Mouse (Mus musculus): Measurements from ENCODE around the gene Olfr56.
"Not testable (repeated sequence)": the region's sequence is repeated elsewhere in the genome, so short reads cannot be mapped to it uniquely, and the experiment has no call there.

Gene Olfr56

GRCm38 (mm10) chr11:48978240-48978939 lies at the start of gene Olfr56:
TSS of gene Olfr56 (plus strand) at chr11:48978889.
- not testable (repeated sequence) for DNase-seq (ENCODE audit: low spot score)

GRCm38 (mm10) chr11:48933422-48933821 lies 45.3 kb upstream of the Olfr56 start:
- DNase-seq (ENCODE audit: low spot score) = not testable (repeated sequence)

- DNase-seq (ENCODE audit: low spot score) = not testable (repeated sequence)
These were observed 44.8 kb upstream of the Olfr56 start for GRCm38 (mm10) chr11:48933923-48934322.

GRCm38 (mm10) chr11:48935291-48935690 lies 43.4 kb upstream of the Olfr56 start:
- not testable (repeated sequence) for DNase-seq (ENCODE audit: low spot score)

GRCm38 (mm10) chr11:48939286-48939685 lies 39.4 kb upstream of the Olfr56 start:
- not testable (repeated sequence) for DNase-seq (ENCODE audit: low spot score)

- not testable (repeated sequence) for DNase-seq (ENCODE audit: low spot score)
These were observed 32.6 kb upstream of the Olfr56 start, which contains the start of gene Psme2b for GRCm38 (mm10) chr11:48946090-48946489. TSS of gene Psme2b (minus strand) at chr11:48946190.

- not testable (repeated sequence) for DNase-seq (ENCODE audit: low spot score)
These were observed 4.0 kb upstream of the Olfr56 start for GRCm38 (mm10) chr11:48974686-48975085.

- DNase-seq (ENCODE audit: low spot score) = not testable (repeated sequence)
These were observed 562 bp downstream of the Olfr56 start, which contains the start of gene 9930111J21Rik1 for GRCm38 (mm10) chr11:48979251-48979650. TSS of gene 9930111J21Rik1 (minus strand) at chr11:48979398.

GRCm38 (mm10) chr11:48980052-48980451 lies 1.4 kb downstream of the Olfr56 start:
- not testable (repeated sequence) for DNase-seq (ENCODE audit: low spot score)

- DNase-seq (ENCODE audit: low spot score) = not testable (repeated sequence)
These were observed 4.2 kb downstream of the Olfr56 start for GRCm38 (mm10) chr11:48982848-48983247.

GRCm38 (mm10) chr11:48988219-48988618 lies 9.5 kb downstream of the Olfr56 start:
- DNase-seq (ENCODE audit: low spot score) = not testable (repeated sequence)

GRCm38 (mm10) chr11:48989981-48990380 lies 11.3 kb downstream of the Olfr56 start:
- DNase-seq (ENCODE audit: low spot score) = not testable (repeated sequence)

- DNase-seq (ENCODE audit: low spot score) = not testable (repeated sequence)
These were observed 13.2 kb downstream of the Olfr56 start, which contains the start of gene Gm12185 for GRCm38 (mm10) chr11:48991740-48992520. TSS of gene Gm12185 (minus strand) at chr11:48992226.

- DNase-seq (ENCODE audit: low spot score) = peak; percentile 7
These were observed 14.6 kb downstream of the Olfr56 start for GRCm38 (mm10) chr11:48993296-48993695.

- DNase-seq (ENCODE audit: low spot score) = not testable (repeated sequence)
These were observed 15.3 kb downstream of the Olfr56 start, which contains the start of gene Tgtp1 for GRCm38 (mm10) chr11:48994018-48994417. TSS of gene Tgtp1 (minus strand) at chr11:48994172.

- not testable (repeated sequence) for DNase-seq (ENCODE audit: low spot score)
These were observed 21.7 kb downstream of the Olfr56 start for GRCm38 (mm10) chr11:49000411-49000810.

- DNase-seq (ENCODE audit: low spot score) = not testable (repeated sequence)
These were observed 27.6 kb downstream of the Olfr56 start for GRCm38 (mm10) chr11:49006317-49006716.

- not testable (repeated sequence) for DNase-seq (ENCODE audit: low spot score)
These were observed 28.1 kb downstream of the Olfr56 start for GRCm38 (mm10) chr11:49006785-49007184.

- not testable (repeated sequence) for DNase-seq (ENCODE audit: low spot score)
These were observed 33.4 kb downstream of the Olfr56 start for GRCm38 (mm10) chr11:49012074-49012473.

- not testable (repeated sequence) for DNase-seq (ENCODE audit: low spot score)
These were observed 71.4 kb downstream of the Olfr56 start for GRCm38 (mm10) chr11:49050064-49050463.

GRCm38 (mm10) chr11:49051093-49051891 lies 72.6 kb downstream of the Olfr56 start, which contains the start of gene 9930111J21Rik2:
TSS of gene 9930111J21Rik2 (minus strand) at chr11:49051242.
- not testable (repeated sequence) for DNase-seq (ENCODE audit: low spot score)

All from ovary, adult 18-20 months (tissue).